Mouse (Mus musculus): ENCODE data around the gene Tbc1d7. TPM values are rescaled to one million over a fixed set of nuclear protein-coding genes. Genes with fewer than 3 reads are reported as not detected.

Tbc1d7 gene
- polyA plus RNA-seq, 1 experiment = 8.6 TPM

DNA sequence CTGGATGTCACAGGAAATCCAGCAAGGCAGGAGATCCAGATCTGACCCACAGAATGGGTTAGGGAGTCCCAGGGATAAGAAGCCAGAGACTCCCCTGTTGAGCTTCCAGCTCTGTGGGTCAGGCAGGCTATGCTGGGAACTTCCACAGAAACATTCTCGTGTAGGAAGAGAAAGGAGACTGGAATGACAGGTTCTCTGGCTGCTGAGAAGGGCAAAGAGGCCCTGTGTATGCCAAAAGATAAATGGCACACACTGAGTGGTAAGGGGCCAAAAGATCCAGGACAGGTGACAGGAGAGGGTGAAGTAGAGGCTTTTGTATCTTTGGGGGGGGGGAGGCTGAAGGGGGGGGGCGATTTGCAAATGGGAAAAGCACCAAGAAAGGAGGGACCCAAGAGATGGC, 20.0 kb upstream of the Tbc1d7 start:
- DNase-seq = no peak
- Histone ChIP-seq H3K4me3 (ENCODE audit: control insufficient read depth, insufficient read depth, low read length) (no peak overlapping the region), H3K36me3 (ENCODE audit: control insufficient read depth, insufficient read depth, low read length) (no peaks in the 10 kb centered on the region), H3K4me1 (replicated peaks; ENCODE audit: control insufficient read depth, insufficient read depth, low read length) (peaks cover 16% of the 10 kb centered on the region), H3K27me3 (ENCODE audit: control insufficient read depth, insufficient read depth, low read length) (no peaks in the 10 kb centered on the region), H3K27ac (ENCODE audit: control insufficient read depth, insufficient read depth, low read length) (no peak overlapping the region)
- WGBS = 26% methylated on average over 2 of the region's 2 CpGs
- no peak for TF ChIP-seq POLR2A (IDR thresholded peaks at IDR 0.05; ENCODE audit: control insufficient read depth, extremely low read depth, insufficient read depth, low read length, poor library complexity)
- no peak for TF ChIP-seq CTCF (IDR thresholded peaks at IDR 0.05; ENCODE audit: borderline replicate concordance, control insufficient read depth, extremely low read depth, insufficient read depth, low read length, poor library complexity)

DNA sequence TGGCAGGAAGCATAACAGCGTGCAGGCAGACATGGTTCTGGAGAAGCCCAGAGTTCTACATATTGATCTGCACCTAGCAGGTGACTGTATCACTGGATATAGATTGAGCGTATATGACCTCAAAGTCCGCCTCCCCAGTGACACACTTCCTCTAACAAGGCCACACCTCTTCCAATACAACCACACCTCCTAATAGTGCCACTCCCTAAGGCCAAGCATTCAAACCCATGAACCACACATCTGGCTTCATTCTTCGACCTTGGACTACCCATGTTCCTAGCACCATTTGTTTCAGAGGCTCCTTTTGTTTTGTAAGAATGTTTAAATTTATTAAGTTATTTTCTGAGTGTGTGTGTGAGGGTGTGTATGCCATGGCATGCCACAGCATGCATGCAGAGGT, 16.4 kb upstream of the Tbc1d7 start:
- Histone ChIP-seq H3K4me3 (ENCODE audit: control insufficient read depth, insufficient read depth, low read length) (no peak overlapping the region), H3K4me1 (replicated peaks; ENCODE audit: control insufficient read depth, insufficient read depth, low read length) (peaks cover 12% of the 10 kb centered on the region), H3K27me3 (ENCODE audit: control insufficient read depth, insufficient read depth, low read length) (no peaks in the 10 kb centered on the region), H3K36me3 (ENCODE audit: control insufficient read depth, insufficient read depth, low read length) (no peaks in the 10 kb centered on the region), H3K27ac (ENCODE audit: control insufficient read depth, insufficient read depth, low read length) (no peak overlapping the region)
- WGBS = 96% methylated on average over 4 of the region's 4 CpGs
- no peak for DNase-seq
- TF ChIP-seq CTCF (IDR thresholded peaks at IDR 0.05; ENCODE audit: borderline replicate concordance, control insufficient read depth, extremely low read depth, insufficient read depth, low read length, poor library complexity) = no peak
- TF ChIP-seq POLR2A (IDR thresholded peaks at IDR 0.05; ENCODE audit: control insufficient read depth, extremely low read depth, insufficient read depth, low read length, poor library complexity) = no peak

DNA sequence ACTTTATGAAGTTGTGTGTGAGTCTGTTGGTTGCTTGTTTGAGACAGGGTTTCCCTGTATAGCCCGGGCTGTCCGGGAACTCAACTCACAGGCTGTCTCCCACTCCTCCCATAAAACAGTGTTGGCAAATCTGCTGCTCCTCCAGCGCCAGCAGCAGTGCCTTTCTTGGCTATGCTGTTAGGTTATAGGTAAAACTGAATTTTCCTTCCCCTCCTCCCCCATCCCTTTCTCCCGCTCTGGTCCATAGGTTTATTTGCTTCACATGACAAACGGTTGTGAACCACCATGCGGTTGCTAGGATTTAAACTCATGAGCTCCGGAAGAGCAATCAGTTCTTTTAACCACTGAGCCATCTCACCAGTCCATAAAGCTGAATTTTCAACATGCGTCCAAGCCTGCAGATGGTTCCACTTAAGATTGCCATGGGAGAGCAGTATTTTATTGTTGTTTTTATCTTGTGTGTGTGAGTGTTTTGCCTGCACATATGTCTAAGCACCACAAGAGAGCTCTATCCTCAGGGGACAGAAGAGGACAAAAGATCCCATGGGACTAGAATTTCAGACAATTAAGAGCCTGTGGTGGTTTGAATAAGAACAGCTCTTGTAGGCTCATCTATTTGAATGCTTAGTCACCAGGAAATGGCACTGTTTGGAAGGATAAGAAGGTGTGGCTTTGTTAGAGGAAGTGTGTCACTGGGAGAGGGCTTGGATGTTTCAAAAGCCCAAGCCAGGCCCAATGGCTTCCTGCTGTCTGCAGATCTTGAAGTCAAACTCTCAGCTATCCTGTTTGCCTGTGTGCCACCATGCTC, 12.2 kb upstream of the Tbc1d7 start:
- Histone ChIP-seq H3K36me3 (ENCODE audit: control insufficient read depth, insufficient read depth, low read length) (no peaks in the 10 kb centered on the region), H3K4me3 (ENCODE audit: control insufficient read depth, insufficient read depth, low read length) (no peak overlapping the region), H3K27me3 (ENCODE audit: control insufficient read depth, insufficient read depth, low read length) (no peaks in the 10 kb centered on the region), H3K27ac (ENCODE audit: control insufficient read depth, insufficient read depth, low read length) (no peak overlapping the region), H3K4me1 (replicated peaks; ENCODE audit: control insufficient read depth, insufficient read depth, low read length) (no peaks in the 10 kb centered on the region)
- WGBS = 80% methylated on average over 8 of the region's 8 CpGs
- DNase-seq = no peak
- TF ChIP-seq CTCF (IDR thresholded peaks at IDR 0.05; ENCODE audit: borderline replicate concordance, control insufficient read depth, extremely low read depth, insufficient read depth, low read length, poor library complexity) (no peak), POLR2A (IDR thresholded peaks at IDR 0.05; ENCODE audit: control insufficient read depth, extremely low read depth, insufficient read depth, low read length, poor library complexity) (no peak)

DNA sequence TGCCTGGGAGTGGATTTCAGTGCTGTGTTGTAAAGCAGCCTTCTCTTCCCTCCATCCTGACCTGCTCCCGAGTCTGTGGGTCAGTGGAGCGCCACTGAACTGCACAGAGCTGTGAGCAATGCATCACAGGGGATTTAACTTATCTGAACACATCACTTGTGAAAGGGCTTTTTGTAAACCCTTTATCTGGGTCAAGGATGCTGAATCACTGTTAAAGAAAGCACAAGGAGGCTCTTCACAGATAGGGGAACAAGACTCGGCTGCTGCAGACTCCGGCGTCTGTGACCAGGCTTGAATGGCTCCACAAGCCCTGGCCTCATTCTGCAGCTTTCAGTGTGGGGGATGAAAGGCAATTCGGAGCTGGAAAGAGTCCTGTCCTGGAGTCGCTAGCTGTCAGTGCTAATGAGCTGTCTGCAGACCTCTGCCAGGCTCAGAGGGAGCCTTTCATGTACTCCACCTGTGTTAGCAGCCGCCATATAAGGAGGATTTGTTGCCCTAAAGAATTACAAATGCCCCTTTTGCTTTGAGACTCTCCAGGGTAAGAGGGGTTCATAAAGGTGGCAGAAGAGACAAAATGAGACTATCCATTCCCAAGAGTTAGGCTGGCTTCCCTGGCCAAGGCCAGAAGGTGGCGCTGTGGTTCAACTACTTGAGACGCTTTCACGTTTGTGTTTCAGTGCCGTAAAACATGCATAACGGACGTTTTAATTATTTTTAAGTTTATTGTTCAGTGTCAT, 11.3 kb upstream of the Tbc1d7 start:
- peak; percentile 74 for DNase-seq
- H3K27ac ChIP-seq (ENCODE audit: control insufficient read depth, insufficient read depth, low read length) = no peak overlapping the region
- H3K4me1 ChIP-seq (replicated peaks; ENCODE audit: control insufficient read depth, insufficient read depth, low read length) = no peaks in the 10 kb centered on the region
- H3K4me3 ChIP-seq (ENCODE audit: control insufficient read depth, insufficient read depth, low read length) = no peak overlapping the region
- no peaks in the 10 kb centered on the region for H3K27me3 ChIP-seq (ENCODE audit: control insufficient read depth, insufficient read depth, low read length)
- H3K36me3 ChIP-seq (ENCODE audit: control insufficient read depth, insufficient read depth, low read length) = no peaks in the 10 kb centered on the region
- WGBS = 22% methylated on average over 14 of the region's 14 CpGs
- TF ChIP-seq CTCF (IDR thresholded peaks at IDR 0.05; ENCODE audit: borderline replicate concordance, control insufficient read depth, extremely low read depth, insufficient read depth, low read length, poor library complexity) (no peak), POLR2A (IDR thresholded peaks at IDR 0.05; ENCODE audit: control insufficient read depth, extremely low read depth, insufficient read depth, low read length, poor library complexity) (no peak)

- no peak overlapping the region for H3K4me3 ChIP-seq (ENCODE audit: control insufficient read depth, insufficient read depth, low read length)
- DNase-seq = no peak
- no peaks in the 10 kb centered on the region for H3K36me3 ChIP-seq (ENCODE audit: control insufficient read depth, insufficient read depth, low read length)
- H3K27ac ChIP-seq (ENCODE audit: control insufficient read depth, insufficient read depth, low read length) = no peak overlapping the region
- peaks cover 10% of the 10 kb centered on the region for H3K4me1 ChIP-seq (replicated peaks; ENCODE audit: control insufficient read depth, insufficient read depth, low read length)
- TF ChIP-seq POLR2A (IDR thresholded peaks at IDR 0.05; ENCODE audit: control insufficient read depth, extremely low read depth, insufficient read depth, low read length, poor library complexity) (no peak), CTCF (IDR thresholded peaks at IDR 0.05; ENCODE audit: borderline replicate concordance, control insufficient read depth, extremely low read depth, insufficient read depth, low read length, poor library complexity) (no peak)
- 91% methylated on average over 7 of the region's 7 CpGs for WGBS
- H3K27me3 ChIP-seq (ENCODE audit: control insufficient read depth, insufficient read depth, low read length) = no peaks in the 10 kb centered on the region
Measured at GRCm38 (mm10) chr13:43181104-43181503, 9.8 kb upstream of the Tbc1d7 start.

GRCm38 (mm10) chr13:43177317-43177716, 6.0 kb upstream of the Tbc1d7 start:
- no peak for DNase-seq
- TF ChIP-seq POLR2A (IDR thresholded peaks at IDR 0.05; ENCODE audit: control insufficient read depth, extremely low read depth, insufficient read depth, low read length, poor library complexity) (no peak), CTCF (IDR thresholded peaks at IDR 0.05; ENCODE audit: borderline replicate concordance, control insufficient read depth, extremely low read depth, insufficient read depth, low read length, poor library complexity) (no peak)
- WGBS = 45% methylated on average over 7 of the region's 7 CpGs
- H3K4me1 ChIP-seq (replicated peaks; ENCODE audit: control insufficient read depth, insufficient read depth, low read length) = peaks cover 16% of the 10 kb centered on the region
- peak overlapping the region; percentile 76 for H3K27ac ChIP-seq (ENCODE audit: control insufficient read depth, insufficient read depth, low read length)
- H3K36me3 ChIP-seq (ENCODE audit: control insufficient read depth, insufficient read depth, low read length) = no peaks in the 10 kb centered on the region
- H3K27me3 ChIP-seq (ENCODE audit: control insufficient read depth, insufficient read depth, low read length) = no peaks in the 10 kb centered on the region
- no peak overlapping the region for H3K4me3 ChIP-seq (ENCODE audit: control insufficient read depth, insufficient read depth, low read length)
